Mouse (Mus musculus) hindbrain, embryonic 15.5 days (tissue): Measurements from ENCODE around the gene Fam186b. TPM values are rescaled to one million over a fixed set of nuclear protein-coding genes. Genes with fewer than 3 reads are reported as not detected.

ENCODE experiments used
- ATAC-seq: fragments of 200-750 bp; cut with Nextera tagmentation; 2 replicates; pipeline ENCODE4 v1.8.0; 2017; ENCODE audit warnings: low read depth, moderate number of reproducible peaks, moderate TSS enrichment; ENCODE audit not compliant: low FRiP score
- H3K27ac ChIP-seq: fragments of 300-500 bp; sonication (generic); replicated peaks from 2 replicates; pipeline ENCODE4 v1.5.1; 2015; ENCODE audit warnings: mild to moderate bottlenecking, inconsistent platforms
- H3K27me3 ChIP-seq: fragments of 300-500 bp; sonication (generic); 2 replicates; pipeline ENCODE4 v1.6.1; 2015; ENCODE audit warnings: control low read depth, inconsistent platforms
- H3K36me3 ChIP-seq: fragments of 300-500 bp; sonication (generic); 2 replicates; pipeline ENCODE4 v1.6.1; 2015; ENCODE audit warnings: control low read depth, inconsistent platforms
- H3K4me1 ChIP-seq: fragments of 300-500 bp; sonication (generic); replicated peaks from 2 replicates; pipeline ENCODE4 v1.6.1; 2015; ENCODE audit warnings: control low read depth, inconsistent platforms
- H3K4me2 ChIP-seq: fragments of 300-500 bp; sonication (generic); 2 replicates; pipeline ENCODE4 v1.6.1; 2015; ENCODE audit warnings: moderate library complexity, mild to moderate bottlenecking, inconsistent platforms
- H3K4me3 ChIP-seq: fragments of 300-500 bp; sonication (generic); 2 replicates; pipeline ENCODE4 v1.5.1; 2015; ENCODE audit warnings: mild to moderate bottlenecking, inconsistent platforms
- H3K9ac ChIP-seq: fragments of 300-500 bp; sonication (generic); 2 replicates; pipeline ENCODE4 v1.6.1; 2015; ENCODE audit warnings: inconsistent platforms
- H3K9me3 ChIP-seq: fragments of 300-500 bp; sonication (generic); 2 replicates; pipeline ENCODE4 v1.6.1; 2016; ENCODE audit warnings: control low read depth, inconsistent platforms
- WGBS: fragments of 180-500 bp; shearing (Covaris S2); methylation state at CpG from one replicate; pipeline ENCODE4 v1.1.7; 2015; 5-methylcytosine and 5-hydroxymethylcytosine counted together
- polyA plus RNA-seq: library from polyadenylated mRNA; unstranded; fragments of >200 nt; fragmentation: Nextera tagmentation; extraction: Ambion mirVana; gene quantifications from 2 replicates; pipeline ENCODE4 v1.2.1, GENCODE M21; 2015

The Fam186b gene
- polyA plus RNA-seq, 1 experiment from 2014 or later: 0.86 TPM

DNA sequence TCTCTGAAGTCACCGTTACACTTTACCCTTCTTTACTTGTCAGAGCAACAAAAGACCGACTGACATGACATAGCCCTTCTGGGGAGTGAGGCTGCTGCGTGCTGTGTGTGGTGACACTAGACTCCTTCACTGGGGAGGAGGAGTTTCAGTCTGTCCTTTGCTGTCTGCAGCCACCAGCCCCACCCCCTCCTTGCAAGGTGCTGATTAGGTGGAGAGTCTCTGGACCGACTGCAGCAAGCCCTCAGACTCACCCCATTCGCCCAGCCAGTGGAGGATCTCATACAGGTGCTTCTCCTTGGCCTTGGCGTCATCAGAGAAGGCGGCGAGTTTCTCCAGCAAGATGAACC, 10.5 kb downstream of the Fam186b start:
- Histone ChIP-seq H3K9ac (no peak overlapping the region), H3K36me3 (no peaks in the 10 kb centered on the region), H3K27ac (no peak overlapping the region), H3K9me3 (no peaks in the 10 kb centered on the region), H3K4me3 (no peak overlapping the region), H3K27me3 (no peaks in the 10 kb centered on the region), H3K4me2 (no peak overlapping the region), H3K4me1 (no peaks in the 10 kb centered on the region)
- 52% methylated on average over 8 of the region's 8 CpGs for WGBS
- no peak for ATAC-seq

DNA sequence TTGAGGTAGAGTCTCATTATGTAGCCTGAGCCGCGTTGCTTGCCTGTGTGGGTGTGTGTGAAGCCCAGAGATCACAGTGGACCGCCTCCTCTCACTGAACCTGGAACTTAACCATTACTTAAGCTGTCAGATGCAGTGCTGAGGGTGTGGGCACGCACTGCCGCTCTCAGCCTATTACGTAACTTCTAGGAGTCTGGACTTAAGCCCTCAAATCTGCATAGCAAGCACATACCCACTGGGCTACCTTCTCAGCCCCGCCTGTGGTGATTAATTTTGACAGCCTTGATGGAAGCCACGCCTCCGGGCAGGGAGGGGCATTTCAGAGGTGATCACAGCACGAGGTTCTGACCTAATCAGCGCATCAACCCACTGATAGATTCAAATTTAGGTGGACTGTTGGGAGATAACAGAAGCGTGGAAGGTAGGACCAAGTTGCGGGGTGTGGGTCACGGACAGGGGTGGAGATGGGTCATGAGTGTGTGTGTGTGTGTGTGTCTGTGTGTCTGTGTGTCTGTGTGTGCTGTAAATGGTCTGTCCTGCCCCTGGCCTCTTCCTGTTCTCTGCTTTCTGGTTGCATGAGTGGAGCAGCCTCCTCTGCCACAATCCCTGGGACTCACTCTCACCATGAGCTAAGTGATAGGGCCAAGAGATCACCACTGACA, 11.0 kb downstream of the Fam186b start:
- Histone ChIP-seq H3K4me2 (no peak overlapping the region), H3K36me3 (no peaks in the 10 kb centered on the region), H3K4me3 (no peak overlapping the region), H3K27me3 (no peaks in the 10 kb centered on the region), H3K9ac (no peak overlapping the region), H3K4me1 (no peaks in the 10 kb centered on the region), H3K9me3 (no peaks in the 10 kb centered on the region), H3K27ac (no peak overlapping the region)
- 46% methylated on average over 14 of the region's 14 CpGs for WGBS
- no peak; the same call in 1 of the 2 replicates for ATAC-seq

DNA sequence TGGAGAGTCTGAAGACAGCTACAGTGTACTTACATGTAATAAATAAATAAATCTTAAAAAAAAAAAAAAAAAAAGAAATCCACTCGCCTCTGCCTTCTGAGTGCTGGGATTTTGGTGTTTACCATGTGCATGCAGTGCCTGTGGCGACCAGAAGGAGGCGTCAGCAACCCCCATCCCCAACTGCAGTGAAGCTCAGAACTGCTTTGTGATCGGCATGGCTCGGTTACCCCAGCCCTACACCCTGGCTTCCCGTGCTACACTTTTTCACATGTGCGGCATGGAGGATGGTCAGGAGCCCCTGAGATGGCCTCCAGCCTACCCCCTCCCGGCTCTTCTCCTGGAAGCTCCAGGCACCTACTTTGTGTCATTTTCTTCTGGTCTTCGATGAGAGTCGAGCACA, 12.2 kb downstream of the Fam186b start:
- Histone ChIP-seq H3K4me2 (no peak overlapping the region), H3K27me3 (no peaks in the 10 kb centered on the region), H3K36me3 (no peaks in the 10 kb centered on the region), H3K4me3 (no peak overlapping the region), H3K4me1 (no peaks in the 10 kb centered on the region), H3K27ac (no peak overlapping the region), H3K9ac (no peak overlapping the region), H3K9me3 (no peaks in the 10 kb centered on the region)
- ATAC-seq: no peak
- WGBS: 62% methylated on average over 10 of the region's 10 CpGs

DNA sequence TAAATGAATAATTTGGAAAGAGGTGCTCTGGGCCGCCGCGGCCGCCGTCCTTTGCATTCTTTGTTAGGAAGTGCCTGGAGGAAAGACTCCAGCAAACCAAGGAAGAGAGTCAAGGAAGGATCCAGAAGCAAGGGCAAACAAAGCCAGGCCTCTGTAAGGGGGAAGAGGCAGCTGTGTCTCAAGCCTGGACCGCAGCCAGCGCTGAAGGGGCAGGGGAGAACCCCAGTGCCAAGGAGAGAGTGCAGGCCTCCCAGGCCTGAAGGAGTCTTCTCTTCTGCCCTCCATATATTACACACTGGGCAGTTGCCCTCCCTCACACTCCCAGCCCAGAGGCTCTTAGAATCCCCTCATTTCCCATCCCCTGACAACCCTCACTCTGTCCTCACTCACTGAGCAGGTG, 17.4 kb downstream of the Fam186b start:
- Histone ChIP-seq H3K27ac (no peak overlapping the region), H3K9me3 (no peaks in the 10 kb centered on the region), H3K9ac (no peak overlapping the region), H3K27me3 (no peaks in the 10 kb centered on the region), H3K4me3 (no peak overlapping the region), H3K4me1 (0 out of 2 replicates have a peak, but pooled peaks cover 3% of the 10 kb centered on the region), H3K36me3 (no peaks in the 10 kb centered on the region), H3K4me2 (no peak overlapping the region)
- no peak for ATAC-seq
- 73% methylated on average over 7 of the region's 7 CpGs for WGBS

DNA sequence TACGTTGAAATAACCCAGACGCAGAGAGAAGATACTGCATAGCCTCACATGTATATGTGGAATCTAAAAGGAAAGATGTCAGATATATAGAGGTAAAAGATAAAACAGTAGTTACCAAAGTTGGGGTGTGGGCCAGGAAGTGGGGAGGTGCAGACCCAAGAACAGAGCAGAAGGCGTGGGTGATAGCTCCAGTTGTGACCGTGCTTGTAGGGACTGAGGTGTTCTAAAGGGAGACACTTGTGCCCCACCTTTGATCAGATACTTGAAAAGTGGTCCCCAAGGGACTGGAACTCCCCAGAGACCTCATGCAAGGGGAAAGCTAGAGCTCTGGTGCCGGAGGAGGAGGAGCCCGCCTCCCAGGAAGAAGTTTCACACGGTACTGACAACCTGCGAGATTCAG, 19.6 kb downstream of the Fam186b start:
- Histone ChIP-seq H3K4me2 (no peak overlapping the region), H3K4me3 (no peak overlapping the region), H3K27ac (no peak overlapping the region), H3K36me3 (no peaks in the 10 kb centered on the region), H3K27me3 (no peaks in the 10 kb centered on the region), H3K9me3 (no peaks in the 10 kb centered on the region), H3K9ac (no peak overlapping the region), H3K4me1 (0 out of 2 replicates have a peak, but pooled peaks cover 3% of the 10 kb centered on the region)
- no peak for ATAC-seq
- WGBS: 89% methylated on average over 8 of the region's 8 CpGs

DNA sequence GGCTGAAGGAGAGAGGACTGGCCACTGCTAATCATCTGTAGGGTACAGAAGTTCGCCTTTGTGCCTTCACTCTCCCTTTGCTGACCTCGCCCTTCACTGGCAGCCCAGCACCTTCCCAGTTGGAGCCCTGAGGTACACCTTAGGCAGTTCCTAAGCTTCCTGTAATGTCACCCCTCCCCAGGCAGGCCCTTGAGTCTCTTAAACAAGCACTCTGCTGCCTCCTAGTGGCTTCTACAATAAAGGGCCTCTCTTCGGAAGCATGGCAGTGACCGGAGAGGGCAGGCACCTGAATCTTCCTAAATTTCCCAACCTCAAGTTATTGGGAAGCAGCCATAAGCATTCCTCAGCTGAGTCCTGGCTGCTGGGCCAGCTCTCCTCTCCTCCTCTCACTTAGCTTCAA, 30.0 kb downstream of the Fam186b start:
- H3K4me3 ChIP-seq: no peak overlapping the region
- no peaks in the 10 kb centered on the region for H3K9me3 ChIP-seq
- no peaks in the 10 kb centered on the region for H3K36me3 ChIP-seq
- 27% methylated on average over 4 of the region's 4 CpGs for WGBS
- ATAC-seq: peak; percentile 23; the same call in 1 of the 2 replicates
- no peak overlapping the region for H3K4me2 ChIP-seq
- no peaks in the 10 kb centered on the region for H3K27me3 ChIP-seq
- H3K27ac ChIP-seq: no peak overlapping the region
- H3K4me1 ChIP-seq: 0 out of 2 replicates have a peak, but pooled peaks cover 2% of the 10 kb centered on the region
- no peak overlapping the region for H3K9ac ChIP-seq

DNA sequence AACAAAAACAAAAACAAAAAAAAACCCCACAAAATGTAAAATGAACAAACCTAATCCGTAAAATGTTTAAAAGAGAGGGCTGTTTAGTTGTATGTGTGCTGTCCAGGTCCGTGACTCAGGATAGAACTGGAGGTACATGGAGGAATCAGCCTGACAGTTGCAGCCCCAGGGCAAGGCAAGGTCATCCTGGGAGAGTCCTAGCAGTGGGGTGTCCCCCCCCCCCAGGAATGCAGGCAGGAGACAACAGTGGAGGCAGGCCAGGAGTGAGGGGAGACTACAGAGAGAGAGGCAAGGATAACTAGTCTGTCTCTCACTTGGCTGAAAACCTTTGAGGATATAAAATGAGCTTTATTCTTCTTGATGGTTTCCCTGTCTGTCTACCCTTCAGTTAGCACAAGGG, 31.3 kb downstream of the Fam186b start:
- Histone ChIP-seq H3K9ac (no peak overlapping the region), H3K9me3 (no peaks in the 10 kb centered on the region), H3K4me2 (no peak overlapping the region), H3K27ac (no peak overlapping the region), H3K27me3 (no peaks in the 10 kb centered on the region), H3K36me3 (no peaks in the 10 kb centered on the region), H3K4me1 (peaks cover 5% of the 10 kb centered on the region), H3K4me3 (no peak overlapping the region)
- 67% methylated on average over 2 of the region's 2 CpGs for WGBS
- ATAC-seq: no peak

DNA sequence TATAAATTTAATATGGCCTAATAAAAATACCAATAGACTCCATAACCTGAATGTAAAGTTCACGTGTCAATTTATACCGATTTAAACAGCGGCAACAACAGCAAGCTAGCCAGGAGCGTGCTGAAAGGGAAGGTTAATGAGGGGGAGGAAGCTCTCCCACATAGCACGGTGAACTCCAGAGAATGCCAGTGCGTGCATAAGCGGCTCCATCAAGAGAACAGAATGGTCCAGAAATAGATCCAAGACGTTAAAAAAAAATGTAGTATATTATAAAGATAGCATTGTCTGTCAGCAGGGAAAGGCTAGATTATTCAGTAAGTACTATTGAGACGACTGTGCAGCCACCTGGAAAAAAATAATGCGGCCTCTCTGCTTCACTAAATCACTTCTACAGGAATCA, 33.0 kb downstream of the Fam186b start:
- no peaks in the 10 kb centered on the region for H3K9me3 ChIP-seq
- H3K4me1 ChIP-seq: peaks cover 8% of the 10 kb centered on the region
- no peaks in the 10 kb centered on the region for H3K36me3 ChIP-seq
- no peak overlapping the region for H3K4me3 ChIP-seq
- H3K27me3 ChIP-seq: no peaks in the 10 kb centered on the region
- ATAC-seq: no peak
- WGBS: 54% methylated on average over 10 of the region's 10 CpGs
- H3K27ac ChIP-seq: no peak overlapping the region
- H3K9ac ChIP-seq: no peak overlapping the region
- H3K4me2 ChIP-seq: no peak overlapping the region

DNA sequence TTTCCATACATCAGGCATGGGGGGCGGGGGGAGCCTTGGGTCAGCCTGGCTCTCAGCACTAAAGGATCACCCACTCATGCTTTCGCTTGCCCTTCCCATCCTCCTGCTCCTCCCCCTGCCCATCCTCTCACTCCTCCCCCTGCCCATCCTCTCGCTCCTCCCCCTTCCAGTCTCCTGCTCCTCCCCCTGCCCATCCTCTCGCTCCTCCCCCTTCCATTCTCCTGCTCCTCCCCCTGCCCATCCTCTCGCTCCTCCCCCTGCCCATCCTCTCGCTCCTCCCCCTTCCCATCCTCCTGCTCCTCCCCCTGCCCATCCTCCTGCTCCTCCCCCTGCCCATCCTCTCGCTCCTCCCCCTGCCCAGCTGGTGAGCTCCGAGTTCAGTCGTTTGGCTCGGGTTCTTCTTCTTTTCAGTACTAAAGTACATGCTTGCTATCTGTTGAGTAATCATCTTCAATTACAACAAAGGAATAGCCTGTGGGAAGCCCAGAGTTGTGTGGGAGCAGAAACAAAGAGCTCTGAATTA, 35.9 kb downstream of the Fam186b start:
- Histone ChIP-seq H3K36me3 (no peaks in the 10 kb centered on the region), H3K4me3 (peak overlapping the region; percentile 1), H3K4me2 (peak overlapping the region; percentile 51), H3K9me3 (no peaks in the 10 kb centered on the region), H3K4me1 (peaks cover 6% of the 10 kb centered on the region), H3K9ac (no peak overlapping the region), H3K27me3 (no peaks in the 10 kb centered on the region), H3K27ac (peak overlapping the region; percentile 48)
- no peak; the same call in 1 of the 2 replicates for ATAC-seq
- 4% methylated on average over 10 of the region's 10 CpGs for WGBS

DNA sequence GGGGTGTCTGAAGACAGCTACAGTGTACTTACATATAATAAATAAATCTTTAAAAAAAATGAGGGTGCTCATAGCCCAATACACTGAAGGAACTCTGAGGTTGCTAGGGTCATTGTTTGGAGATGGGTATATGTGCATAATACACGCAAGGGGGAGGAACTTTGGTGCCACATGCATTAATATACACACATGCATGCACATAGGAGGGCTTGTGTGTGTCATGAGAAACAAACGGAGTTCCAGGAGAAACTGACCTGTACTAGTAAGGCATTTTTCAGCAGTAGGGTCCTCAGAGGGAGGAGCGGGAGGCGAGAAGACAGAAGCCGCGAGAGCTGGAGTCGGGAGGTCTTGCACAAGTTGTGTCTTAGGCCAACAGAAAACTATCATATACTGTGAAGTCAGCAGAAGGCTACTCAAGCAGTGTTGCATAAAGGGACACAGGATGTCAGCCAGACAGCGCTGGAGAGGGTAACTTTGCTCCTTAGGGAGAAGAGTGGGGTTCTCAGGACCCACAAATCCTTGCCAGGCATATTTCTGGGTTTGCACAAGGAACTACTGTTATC, 36.4 kb downstream of the Fam186b start:
- Histone ChIP-seq H3K9ac (no peak overlapping the region), H3K4me2 (peak overlapping the region; percentile 51), H3K36me3 (no peaks in the 10 kb centered on the region), H3K4me3 (no peak overlapping the region; the same call in 1 of the 2 replicates), H3K4me1 (peaks cover 6% of the 10 kb centered on the region), H3K27ac (peak overlapping the region; percentile 48), H3K9me3 (no peaks in the 10 kb centered on the region), H3K27me3 (no peaks in the 10 kb centered on the region)
- peak; percentile 74; the same call in 1 of the 2 replicates for ATAC-seq
- 72% methylated on average over 8 of the region's 8 CpGs for WGBS

DNA sequence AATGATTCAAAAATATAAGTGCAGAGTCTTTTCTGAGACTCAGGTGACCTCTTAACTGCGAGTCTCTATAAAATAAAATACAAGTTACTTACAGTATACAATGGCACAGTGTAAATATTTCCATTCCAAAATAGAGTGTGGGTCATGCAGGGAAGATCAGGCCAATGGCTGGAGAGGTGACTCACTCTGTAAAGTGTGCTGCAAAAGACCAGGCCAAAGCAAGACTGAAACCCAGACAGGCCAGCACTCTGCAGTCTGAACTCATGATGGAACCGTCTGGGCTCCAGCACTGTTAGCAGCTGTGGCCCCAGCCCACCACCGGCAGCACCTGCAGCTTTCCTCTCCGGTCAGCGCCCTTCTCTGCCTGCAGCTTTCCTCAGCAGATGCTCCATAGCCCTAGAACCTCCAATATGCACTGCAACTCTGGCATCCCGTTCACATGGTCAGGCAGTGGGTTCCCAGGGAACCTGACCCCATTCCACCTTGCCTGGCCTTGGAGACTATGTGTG, 40.4 kb downstream of the Fam186b start:
- Histone ChIP-seq H3K36me3 (no peaks in the 10 kb centered on the region), H3K4me1 (peaks cover 22% of the 10 kb centered on the region), H3K4me2 (no peak overlapping the region), H3K9ac (no peak overlapping the region), H3K4me3 (no peak overlapping the region), H3K9me3 (no peaks in the 10 kb centered on the region), H3K27ac (no peak overlapping the region), H3K27me3 (no peaks in the 10 kb centered on the region)
- ATAC-seq: no peak
- 89% methylated on average over 6 of the region's 6 CpGs for WGBS

DNA sequence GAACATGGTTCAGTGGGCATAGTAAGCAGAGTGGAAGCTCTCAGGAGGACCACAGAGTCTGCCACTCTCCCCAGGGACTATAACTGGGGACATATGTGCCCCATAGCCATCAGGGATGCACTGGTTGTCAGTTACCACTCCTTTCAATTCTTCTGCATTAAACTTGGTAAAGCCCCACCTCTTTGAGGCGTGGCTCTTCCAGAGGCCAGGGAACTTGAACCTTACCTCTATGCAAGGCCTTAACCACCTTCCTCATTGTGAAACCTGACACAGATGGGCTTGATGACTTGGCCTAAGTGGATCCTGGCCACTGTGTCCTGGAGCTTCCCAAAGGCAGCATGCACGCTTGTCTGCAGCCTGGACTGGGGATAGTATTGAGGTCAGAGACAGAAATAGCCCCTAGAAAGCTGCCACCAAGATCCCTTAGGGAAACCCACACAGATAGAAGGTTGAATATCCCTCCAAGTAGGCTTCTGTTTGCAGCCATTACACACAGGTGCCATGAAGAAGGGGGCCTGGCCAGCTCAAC, 41.1 kb downstream of the Fam186b start:
- no peaks in the 10 kb centered on the region for H3K9me3 ChIP-seq
- H3K27me3 ChIP-seq: no peaks in the 10 kb centered on the region
- no peak overlapping the region for H3K9ac ChIP-seq
- no peaks in the 10 kb centered on the region for H3K36me3 ChIP-seq
- WGBS: 88% methylated on average over 2 of the region's 2 CpGs
- peaks cover 24% of the 10 kb centered on the region for H3K4me1 ChIP-seq
- no peak for ATAC-seq
- no peak overlapping the region for H3K27ac ChIP-seq
- no peak overlapping the region for H3K4me2 ChIP-seq
- no peak overlapping the region for H3K4me3 ChIP-seq
